Mouse (Mus musculus) frontal cortex, adult 2 months (tissue): ENCODE measurements around the gene Mib2. TPM values are rescaled to one million over a fixed set of nuclear protein-coding genes. Genes with fewer than 3 reads are reported as not detected.
"Not testable (repeated sequence)": the region's sequence is repeated elsewhere in the genome, so short reads cannot be mapped to it uniquely, and the experiment has no call there.

ENCODE experiments used
- DNase-seq, 2 experiments: peaks; one replicate each; pipeline ENCODE4 v3.0.0; 2022; ENCODE audit warnings: low spot score in 1 of 2; ENCODE audit errors: extremely low spot score in 1 of 2
- polyA plus RNA-seq: library from polyadenylated mRNA; depleted of rRNA; stranded (reverse); fragments of >200 nt; gene quantifications from 2 replicates; pipeline ENCODE4 v1.2.3, GENCODE M21; 2012; rRNA removed

Gene Mib2
- 136 and 143 TPM in 2 replicates for polyA plus RNA-seq

- peak; percentile 96 to 98 for DNase-seq
These were observed at the start of gene Mib2 for GRCm38 (mm10) chr4:155668689-155669597. Gene Mib2, minus strand, starts transcription at chr4:155669198.

GRCm38 (mm10) chr4:155710521-155711252, 41.7 kb upstream of the Mib2 start:
- DNase-seq = no peak

- peak in 1 of 2 experiments; percentile 18 for DNase-seq
These were observed 40.0 kb upstream of the Mib2 start for GRCm38 (mm10) chr4:155708988-155709387.

- no peak for DNase-seq
These were observed 39.6 kb upstream of the Mib2 start for GRCm38 (mm10) chr4:155708582-155708981.

GRCm38 (mm10) chr4:155705592-155705929, 36.6 kb upstream of the Mib2 start:
- peak in 1 of 2 experiments; percentile 11 for DNase-seq

GRCm38 (mm10) chr4:155704721-155705591, 36.0 kb upstream of the Mib2 start, which contains the start of gene Ssu72:
Gene Ssu72, plus strand, starts transcription at chr4:155704800.
- DNase-seq = peak; percentile 86 to 94

- DNase-seq = no peak
These were observed 34.5 kb upstream of the Mib2 start for GRCm38 (mm10) chr4:155703425-155703929.

- no peak for DNase-seq
These were observed 31.4 kb upstream of the Mib2 start for GRCm38 (mm10) chr4:155700425-155700824.

GRCm38 (mm10) chr4:155696261-155697255, 27.6 kb upstream of the Mib2 start:
- peak in 1 of 2 experiments; percentile 32 for DNase-seq

- DNase-seq = no peak
These were observed 26.6 kb upstream of the Mib2 start for GRCm38 (mm10) chr4:155695531-155696062.

- peak; percentile 57 to 83 for DNase-seq
These were observed 25.7 kb upstream of the Mib2 start for GRCm38 (mm10) chr4:155694482-155695401.

GRCm38 (mm10) chr4:155694111-155694481, 25.1 kb upstream of the Mib2 start, which contains the start of gene Fndc10:
Gene Fndc10, plus strand, starts transcription at chr4:155694342.
- peak in 1 of 2 experiments; percentile 76 for DNase-seq

GRCm38 (mm10) chr4:155692421-155692820, 23.4 kb upstream of the Mib2 start:
- no peak for DNase-seq

GRCm38 (mm10) chr4:155690571-155691375, 21.8 kb upstream of the Mib2 start:
- DNase-seq = no peak

GRCm38 (mm10) chr4:155687764-155688163, 18.8 kb upstream of the Mib2 start:
- not testable (repeated sequence) for DNase-seq

GRCm38 (mm10) chr4:155683670-155684277, 14.8 kb upstream of the Mib2 start:
- DNase-seq = not testable (repeated sequence)
